Mouse (Mus musculus): ENCODE data around the gene Tmem203. TPM values are rescaled to one million over a fixed set of nuclear protein-coding genes. Genes with fewer than 3 reads are reported as not detected.

Tmem203 gene
- polyA plus RNA-seq, 1 experiment from 2014 or later = 14.7 TPM

DNA sequence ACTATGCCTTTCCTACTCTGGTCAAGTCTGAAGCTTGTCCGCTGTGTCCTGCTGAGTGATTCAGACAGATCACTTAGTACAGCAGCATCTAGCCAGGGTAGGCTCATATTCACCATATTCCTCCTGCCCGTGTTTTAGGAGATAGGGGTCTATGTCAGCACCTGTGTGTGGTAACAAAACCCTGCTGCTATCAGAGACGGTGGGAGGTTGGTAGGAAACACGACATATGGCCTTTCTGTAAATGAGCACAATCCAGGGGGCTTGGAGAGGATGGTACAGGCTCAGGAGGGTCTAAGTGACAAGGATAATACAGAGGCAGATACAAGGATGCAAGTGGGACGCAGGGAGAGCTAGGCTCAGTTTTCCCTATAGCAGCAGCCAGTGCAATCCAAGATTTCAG is 25.7 kb upstream of the Tmem203 start:
- WGBS = 87% methylated on average over 5 of the region's 5 CpGs
- no peaks in the 10 kb centered on the region for H3K36me3 ChIP-seq (ENCODE audit: control insufficient read depth, insufficient read depth, low read length)
- H3K27me3 ChIP-seq (ENCODE audit: control insufficient read depth, insufficient read depth, low read length) = no peaks in the 10 kb centered on the region
- no peak overlapping the region for H3K9ac ChIP-seq (ENCODE audit: low read length)
- H3K4me2 ChIP-seq = no peak overlapping the region
- H3K27ac ChIP-seq (ENCODE audit: low read depth, low read length) = no peak overlapping the region
- no peak overlapping the region for H3K4me3 ChIP-seq (ENCODE audit: low read depth, low read length)
- peaks cover 6% of the 10 kb centered on the region for H3K4me1 ChIP-seq (ENCODE audit: control insufficient read depth, insufficient read depth, low read length)
- H3K9me3 ChIP-seq (ENCODE audit: control insufficient read depth, low read length) = no peaks in the 10 kb centered on the region
- no peak for ATAC-seq (ENCODE audit: low FRiP score)
- DNase-seq (ENCODE audit: low spot score, missing footprints) = no peak

DNA sequence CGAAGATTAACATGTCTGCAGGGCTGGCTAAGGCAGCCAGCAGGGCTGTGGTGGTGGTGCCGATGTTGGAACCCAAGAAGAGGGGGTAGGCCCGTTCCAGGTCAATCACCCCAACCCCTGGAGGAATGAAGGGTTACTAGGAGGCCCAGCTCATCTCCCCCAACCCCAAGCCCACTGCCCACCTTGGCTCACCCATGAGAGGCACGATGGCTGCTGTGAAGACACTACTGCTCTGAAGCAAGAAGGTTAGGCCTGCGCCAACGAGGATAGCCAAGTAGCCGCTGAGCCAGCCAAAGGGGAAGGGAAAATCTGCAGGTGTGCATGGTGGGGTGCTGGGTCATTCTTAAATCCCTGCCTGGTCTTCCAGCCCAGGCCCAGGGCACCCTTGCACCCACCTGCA is 24.7 kb upstream of the Tmem203 start:
- no peak overlapping the region for H3K9ac ChIP-seq (ENCODE audit: low read length)
- H3K27ac ChIP-seq (ENCODE audit: low read depth, low read length) = no peak overlapping the region
- H3K4me3 ChIP-seq (ENCODE audit: low read depth, low read length) = no peak overlapping the region
- no peaks in the 10 kb centered on the region for H3K36me3 ChIP-seq (ENCODE audit: control insufficient read depth, insufficient read depth, low read length)
- peaks cover 3% of the 10 kb centered on the region for H3K4me1 ChIP-seq (ENCODE audit: control insufficient read depth, insufficient read depth, low read length)
- 86% methylated on average over 7 of the region's 7 CpGs for WGBS
- no peak overlapping the region for H3K4me2 ChIP-seq
- no peak for ATAC-seq (ENCODE audit: low FRiP score)
- no peaks in the 10 kb centered on the region for H3K27me3 ChIP-seq (ENCODE audit: control insufficient read depth, insufficient read depth, low read length)
- DNase-seq (ENCODE audit: low spot score, missing footprints) = no peak
- no peaks in the 10 kb centered on the region for H3K9me3 ChIP-seq (ENCODE audit: control insufficient read depth, low read length)

DNA sequence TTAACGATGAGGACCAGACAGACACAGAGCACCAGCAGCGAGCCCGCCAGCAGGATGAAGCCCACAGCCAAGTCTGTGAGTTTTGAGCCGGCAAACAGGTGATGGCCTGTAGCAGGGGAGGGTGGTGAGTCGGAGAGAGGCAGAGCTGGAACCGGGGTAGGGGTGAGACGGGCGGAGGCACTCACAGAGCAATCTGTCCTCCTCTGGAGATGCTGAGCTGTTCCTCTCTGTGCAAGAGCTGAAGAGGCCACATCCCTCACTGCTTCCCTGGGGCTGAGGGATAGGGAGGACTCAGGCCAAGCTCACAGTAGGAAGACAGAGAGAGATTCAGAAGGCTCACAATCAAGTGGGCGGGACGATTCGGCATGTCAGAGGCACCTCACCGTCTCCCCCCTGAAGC is 24.2 kb upstream of the Tmem203 start:
- WGBS = 52% methylated on average over 11 of the region's 12 CpGs
- H3K4me1 ChIP-seq (ENCODE audit: control insufficient read depth, insufficient read depth, low read length) = no peaks in the 10 kb centered on the region
- no peaks in the 10 kb centered on the region for H3K9me3 ChIP-seq (ENCODE audit: control insufficient read depth, low read length)
- H3K9ac ChIP-seq (ENCODE audit: low read length) = no peak overlapping the region
- H3K27me3 ChIP-seq (ENCODE audit: control insufficient read depth, insufficient read depth, low read length) = no peaks in the 10 kb centered on the region
- H3K27ac ChIP-seq (ENCODE audit: low read depth, low read length) = no peak overlapping the region
- ATAC-seq (ENCODE audit: low FRiP score) (no peak), DNase-seq (ENCODE audit: low spot score, missing footprints) (no peak)
- no peaks in the 10 kb centered on the region for H3K36me3 ChIP-seq (ENCODE audit: control insufficient read depth, insufficient read depth, low read length)
- H3K4me2 ChIP-seq = no peak overlapping the region
- H3K4me3 ChIP-seq (ENCODE audit: low read depth, low read length) = no peak overlapping the region

DNA sequence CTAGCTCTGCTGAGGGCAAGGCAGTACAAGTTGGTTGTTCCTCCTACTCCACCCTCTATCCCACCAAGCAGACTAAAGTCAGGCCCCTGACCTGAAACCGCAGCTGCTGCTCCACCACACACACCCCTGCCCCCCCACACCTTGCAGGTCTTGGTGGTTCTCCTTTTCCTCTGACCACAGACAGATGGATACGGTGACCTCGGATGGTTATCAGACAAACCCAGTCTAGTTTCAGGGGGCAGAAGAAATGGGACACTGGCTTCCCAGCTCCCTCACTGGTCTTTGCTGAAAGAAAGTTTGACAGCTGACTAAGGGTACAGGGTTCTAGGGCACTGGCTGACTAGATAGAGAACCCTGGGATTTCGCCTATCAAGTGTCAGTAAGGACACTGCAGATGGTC is 21.8 kb upstream of the Tmem203 start:
- DNase-seq (ENCODE audit: low spot score, missing footprints) (peak; percentile 78), ATAC-seq (ENCODE audit: low FRiP score) (no peak)
- no peak overlapping the region for H3K9ac ChIP-seq (ENCODE audit: low read length)
- H3K27ac ChIP-seq (ENCODE audit: low read depth, low read length) = no peak overlapping the region
- no peaks in the 10 kb centered on the region for H3K4me1 ChIP-seq (ENCODE audit: control insufficient read depth, insufficient read depth, low read length)
- H3K4me3 ChIP-seq (ENCODE audit: low read depth, low read length) = no peak overlapping the region
- no peak overlapping the region for H3K4me2 ChIP-seq
- H3K9me3 ChIP-seq (ENCODE audit: control insufficient read depth, low read length) = no peaks in the 10 kb centered on the region
- H3K36me3 ChIP-seq (ENCODE audit: control insufficient read depth, insufficient read depth, low read length) = no peaks in the 10 kb centered on the region
- H3K27me3 ChIP-seq (ENCODE audit: control insufficient read depth, insufficient read depth, low read length) = no peaks in the 10 kb centered on the region
- 86% methylated on average over 4 of the region's 4 CpGs for WGBS

DNA sequence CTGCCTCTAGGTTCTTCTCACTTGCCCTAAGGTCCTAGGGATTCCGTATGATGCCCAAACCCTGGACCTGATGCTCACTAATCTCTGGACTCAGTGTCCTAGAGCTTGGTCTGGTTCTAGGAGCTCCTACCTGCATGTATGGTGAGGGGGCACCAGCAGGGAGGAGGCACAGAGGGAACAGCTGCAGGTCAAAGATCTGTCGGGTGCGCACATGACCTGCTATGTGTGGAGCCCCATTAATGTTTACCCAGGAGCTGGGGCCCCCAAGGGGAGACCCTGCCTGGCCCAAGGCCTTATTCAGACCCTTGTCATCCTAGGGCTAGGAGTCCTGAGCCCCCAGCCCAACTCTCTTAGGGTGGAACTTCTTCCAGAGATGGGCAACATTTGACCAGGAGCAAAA is 21.2 kb upstream of the Tmem203 start, which contains the start of gene Slc34a3:
Gene Slc34a3 (minus strand): TSS at position 315 of the 400 bp plus-strand sequence.
- DNase-seq (ENCODE audit: low spot score, missing footprints) (peak; percentile 44), ATAC-seq (ENCODE audit: low FRiP score) (no peak)
- no peak within 1 kb of the TSS for H3K4me2 ChIP-seq
- no peaks in the 10 kb centered on the region for H3K9me3 ChIP-seq (ENCODE audit: control insufficient read depth, low read length)
- H3K4me1 ChIP-seq (ENCODE audit: control insufficient read depth, insufficient read depth, low read length) = no peaks in the 10 kb centered on the region
- no peak within 1 kb of the TSS for H3K9ac ChIP-seq (ENCODE audit: low read length)
- H3K4me3 ChIP-seq (ENCODE audit: low read depth, low read length) = no peak within 1 kb of the TSS
- H3K27me3 ChIP-seq (ENCODE audit: control insufficient read depth, insufficient read depth, low read length) = no peaks in the 10 kb centered on the region
- H3K36me3 ChIP-seq (ENCODE audit: control insufficient read depth, insufficient read depth, low read length) = no peaks in the 10 kb centered on the region
- no peak within 1 kb of the TSS for H3K27ac ChIP-seq (ENCODE audit: low read depth, low read length)
- WGBS = 87% methylated on average over 3 of the region's 3 CpGs

DNA sequence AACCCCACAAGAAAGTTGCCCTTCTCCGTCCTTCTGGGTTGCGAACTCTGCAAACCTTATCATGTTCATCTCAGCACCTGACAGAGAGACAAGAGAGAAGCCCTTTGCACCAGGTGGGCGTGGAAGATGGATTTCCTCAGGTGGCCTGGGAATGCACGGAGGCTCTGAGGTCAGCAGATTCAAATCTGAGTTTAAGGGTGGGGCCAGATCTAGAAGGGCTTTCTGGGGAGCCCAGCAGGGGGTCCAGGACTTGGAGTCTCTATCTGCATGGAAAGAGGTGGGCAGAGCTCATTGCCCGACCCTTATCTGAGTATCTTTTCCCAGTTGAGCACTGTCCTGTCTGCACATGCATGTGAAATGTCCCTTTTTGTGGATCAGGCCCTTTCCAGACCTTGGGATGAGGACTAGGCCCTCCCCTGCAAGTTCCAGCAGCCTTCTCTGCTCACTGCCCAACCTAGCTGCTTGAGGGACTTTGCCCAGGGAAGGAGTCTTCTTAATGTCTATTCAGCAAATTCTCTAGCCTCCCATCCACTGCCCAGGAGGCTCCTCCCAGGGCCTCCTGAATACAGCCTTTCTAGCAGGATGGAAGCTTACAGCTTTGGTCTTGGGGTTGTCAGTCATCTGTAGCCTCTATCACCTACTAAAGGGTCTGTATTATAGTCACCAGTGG is 20.6 kb upstream of the Tmem203 start:
- Histone ChIP-seq H3K4me3 (ENCODE audit: low read depth, low read length) (no peak overlapping the region), H3K4me1 (ENCODE audit: control insufficient read depth, insufficient read depth, low read length) (no peaks in the 10 kb centered on the region), H3K4me2 (no peak overlapping the region), H3K36me3 (ENCODE audit: control insufficient read depth, insufficient read depth, low read length) (no peaks in the 10 kb centered on the region), H3K27me3 (ENCODE audit: control insufficient read depth, insufficient read depth, low read length) (no peaks in the 10 kb centered on the region), H3K27ac (ENCODE audit: low read depth, low read length) (no peak overlapping the region), H3K9ac (ENCODE audit: low read length) (no peak overlapping the region), H3K9me3 (ENCODE audit: control insufficient read depth, low read length) (no peaks in the 10 kb centered on the region)
- no peak for ATAC-seq (ENCODE audit: low FRiP score)
- DNase-seq (ENCODE audit: low spot score, missing footprints) = peak; percentile 73
- 79% methylated on average over 5 of the region's 5 CpGs for WGBS

DNA sequence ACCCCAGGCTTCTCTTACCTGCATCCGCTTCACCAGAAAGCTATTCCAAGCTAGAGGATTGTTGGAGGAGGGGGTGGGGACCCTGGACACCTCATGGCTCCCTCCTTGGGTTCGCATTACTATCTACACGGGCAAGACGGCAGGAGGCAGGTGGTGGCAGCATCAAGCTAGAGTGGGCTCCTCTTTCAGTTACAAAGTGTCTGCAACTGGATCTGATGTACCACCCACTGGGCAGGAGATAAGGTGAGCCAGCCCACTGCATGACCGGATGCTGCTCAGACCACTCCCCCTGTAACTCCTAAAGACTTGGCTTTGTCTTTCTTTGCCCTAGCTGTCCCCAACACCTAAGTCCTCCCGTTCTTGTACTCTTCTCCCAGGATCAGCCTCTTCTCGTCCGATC is 18.6 kb upstream of the Tmem203 start, which contains the start of gene Rnf224:
Gene Rnf224 (minus strand): TSS at position 174 of the 400 bp plus-strand sequence.
- H3K4me1 ChIP-seq (ENCODE audit: control insufficient read depth, insufficient read depth, low read length) = peaks cover 9% of the 10 kb centered on the region
- H3K36me3 ChIP-seq (ENCODE audit: control insufficient read depth, insufficient read depth, low read length) = no peaks in the 10 kb centered on the region
- DNase-seq (ENCODE audit: low spot score, missing footprints) = peak; percentile 67
- H3K4me2 ChIP-seq = no peak within 1 kb of the TSS
- 40% methylated on average over 8 of the region's 8 CpGs for WGBS
- no peak within 1 kb of the TSS for H3K4me3 ChIP-seq (ENCODE audit: low read depth, low read length)
- H3K27me3 ChIP-seq (ENCODE audit: control insufficient read depth, insufficient read depth, low read length) = peaks cover 4% of the 10 kb centered on the region
- no peak for ATAC-seq (ENCODE audit: low FRiP score)
- no peak within 1 kb of the TSS for H3K9ac ChIP-seq (ENCODE audit: low read length)
- H3K9me3 ChIP-seq (ENCODE audit: control insufficient read depth, low read length) = no peaks in the 10 kb centered on the region
- H3K27ac ChIP-seq (ENCODE audit: low read depth, low read length) = no peak within 1 kb of the TSS

DNA sequence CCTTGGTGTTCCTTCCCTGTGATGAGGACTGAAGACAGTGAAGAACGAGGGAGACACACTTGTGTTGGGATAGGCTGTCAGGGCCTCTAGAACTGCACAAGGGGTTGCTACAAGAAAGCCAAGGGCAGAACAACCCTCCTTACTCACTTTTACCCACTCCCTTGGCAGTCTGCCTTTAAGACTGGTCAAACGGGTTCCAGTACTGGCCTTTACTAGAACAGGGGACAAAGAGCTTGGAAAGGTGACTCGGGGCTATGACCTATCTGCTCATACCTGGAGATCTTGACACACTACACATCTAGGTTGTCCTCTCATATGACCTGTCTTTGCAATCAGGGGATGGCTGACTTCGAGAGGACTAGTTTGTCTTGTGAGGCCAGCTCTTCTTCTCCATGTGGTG is 17.7 kb upstream of the Tmem203 start:
- Histone ChIP-seq H3K27ac (ENCODE audit: low read depth, low read length) (no peak overlapping the region), H3K36me3 (ENCODE audit: control insufficient read depth, insufficient read depth, low read length) (no peaks in the 10 kb centered on the region), H3K4me2 (no peak overlapping the region), H3K27me3 (ENCODE audit: control insufficient read depth, insufficient read depth, low read length) (peaks cover 6% of the 10 kb centered on the region), H3K4me1 (ENCODE audit: control insufficient read depth, insufficient read depth, low read length) (peaks cover 14% of the 10 kb centered on the region), H3K9me3 (ENCODE audit: control insufficient read depth, low read length) (no peaks in the 10 kb centered on the region), H3K4me3 (ENCODE audit: low read depth, low read length) (no peak overlapping the region), H3K9ac (ENCODE audit: low read length) (no peak overlapping the region)
- ATAC-seq (ENCODE audit: low FRiP score) (no peak), DNase-seq (ENCODE audit: low spot score, missing footprints) (peak; percentile 66)
- WGBS = 70% methylated on average over 4 of the region's 4 CpGs

DNA sequence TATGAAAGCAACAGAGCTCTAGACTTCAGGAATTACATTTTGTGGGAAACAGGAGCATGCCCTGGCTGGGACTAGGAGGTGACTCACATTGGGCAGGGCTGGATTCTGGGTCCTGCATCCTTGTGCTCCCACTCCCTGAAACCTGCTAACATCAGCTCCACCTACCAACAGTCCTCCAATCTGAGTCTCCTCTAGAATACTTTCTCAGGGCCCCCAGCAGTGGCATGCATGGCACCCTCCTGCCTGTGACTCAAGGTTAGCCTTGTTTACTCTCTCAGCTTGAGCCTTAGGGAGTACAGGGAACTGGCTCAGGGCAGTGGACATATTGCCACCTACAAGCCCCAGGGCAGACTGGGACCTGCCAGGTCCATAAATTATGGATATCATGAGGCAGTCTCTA is 17.1 kb upstream of the Tmem203 start:
- Histone ChIP-seq H3K27me3 (ENCODE audit: control insufficient read depth, insufficient read depth, low read length) (peaks cover 6% of the 10 kb centered on the region), H3K4me3 (ENCODE audit: low read depth, low read length) (no peak overlapping the region), H3K4me1 (ENCODE audit: control insufficient read depth, insufficient read depth, low read length) (peaks cover 18% of the 10 kb centered on the region), H3K9me3 (ENCODE audit: control insufficient read depth, low read length) (no peaks in the 10 kb centered on the region), H3K9ac (ENCODE audit: low read length) (no peak overlapping the region), H3K4me2 (no peak overlapping the region), H3K36me3 (ENCODE audit: control insufficient read depth, insufficient read depth, low read length) (no peaks in the 10 kb centered on the region), H3K27ac (ENCODE audit: low read depth, low read length) (no peak overlapping the region)
- peak; percentile 57 for DNase-seq (ENCODE audit: low spot score, missing footprints)
- ATAC-seq (ENCODE audit: low FRiP score) = no peak

All from midbrain, embryonic 11.5 days (tissue).